Mouse (Mus musculus): ENCODE data around the gene Amh.

Amh gene

DNA sequence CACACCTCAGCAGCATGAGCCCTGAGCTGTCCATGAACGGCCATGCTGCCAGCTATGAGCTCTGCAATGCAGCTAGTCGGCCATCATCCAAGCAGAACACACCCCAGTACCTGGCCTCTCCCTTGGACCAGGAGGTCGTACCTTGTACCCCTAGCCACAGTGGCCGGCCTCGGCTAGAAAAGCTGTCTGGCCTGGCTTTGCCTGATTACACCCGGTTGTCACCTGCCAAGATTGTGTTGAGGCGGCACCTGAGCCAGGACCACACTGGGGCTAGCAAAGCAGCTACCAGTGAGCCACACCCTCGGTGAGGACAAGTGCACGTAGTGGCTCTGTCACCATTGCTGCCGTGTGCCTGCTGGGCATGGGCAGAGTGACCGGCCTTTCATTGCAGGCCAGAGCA, 19.1 kb upstream of the Amh start:
- no peak for DNase-seq (ENCODE audit: low read depth, low spot score)

DNA sequence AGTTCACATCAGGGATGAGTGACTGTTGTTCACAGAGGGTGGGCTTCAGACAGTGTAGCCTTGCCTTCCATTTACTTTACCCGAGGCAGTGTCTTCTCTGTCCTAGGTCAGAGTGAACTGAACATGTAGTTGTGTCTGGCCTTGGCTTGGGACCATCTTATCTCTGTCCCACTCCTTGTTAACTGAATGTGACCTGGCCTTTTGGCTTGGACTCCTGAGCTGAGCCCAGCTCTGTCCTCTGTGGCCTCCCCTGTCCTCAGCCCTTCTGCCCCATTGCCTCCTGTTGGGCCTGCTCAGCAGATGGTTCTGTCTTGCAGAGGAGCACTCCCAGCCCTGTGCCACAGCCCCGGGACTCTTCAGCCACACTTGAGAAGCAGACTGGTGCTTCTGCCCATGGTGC, 17.5 kb upstream of the Amh start:
- DNase-seq (ENCODE audit: low read depth, low spot score): no peak

DNA sequence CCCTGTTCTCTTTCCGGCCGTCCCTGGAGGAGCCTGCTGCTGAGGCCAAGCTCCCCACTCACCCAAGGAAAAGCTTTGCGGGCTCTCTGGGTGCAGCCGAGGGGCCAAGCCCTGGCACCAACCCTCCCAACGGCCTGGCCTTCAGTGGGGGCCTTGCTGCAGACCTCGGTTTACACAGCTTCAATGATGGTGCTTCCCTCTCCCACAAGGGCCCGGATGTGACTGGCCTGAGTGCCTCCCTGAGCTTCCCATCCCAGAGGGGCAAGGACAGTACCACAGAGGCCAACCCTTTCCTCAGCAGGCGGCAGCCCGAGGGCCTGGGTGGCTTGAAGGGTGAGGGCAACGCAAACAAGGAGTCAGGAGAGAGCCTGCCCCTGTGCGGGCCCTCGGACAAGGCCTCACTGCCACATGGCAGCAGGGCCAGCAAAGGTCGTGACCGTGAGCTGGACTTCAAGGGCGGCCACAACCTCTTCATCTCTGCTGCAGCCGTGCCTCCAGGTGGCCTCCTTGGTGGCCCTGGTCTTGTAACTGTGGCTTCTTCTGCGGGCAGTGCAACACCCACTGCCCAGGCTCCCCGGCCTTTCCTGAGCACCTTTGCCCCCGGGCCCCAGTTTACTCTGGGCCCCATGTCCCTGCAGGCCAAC, 14.2 kb upstream of the Amh start:
- DNase-seq (ENCODE audit: low read depth, low spot score): no peak

DNA sequence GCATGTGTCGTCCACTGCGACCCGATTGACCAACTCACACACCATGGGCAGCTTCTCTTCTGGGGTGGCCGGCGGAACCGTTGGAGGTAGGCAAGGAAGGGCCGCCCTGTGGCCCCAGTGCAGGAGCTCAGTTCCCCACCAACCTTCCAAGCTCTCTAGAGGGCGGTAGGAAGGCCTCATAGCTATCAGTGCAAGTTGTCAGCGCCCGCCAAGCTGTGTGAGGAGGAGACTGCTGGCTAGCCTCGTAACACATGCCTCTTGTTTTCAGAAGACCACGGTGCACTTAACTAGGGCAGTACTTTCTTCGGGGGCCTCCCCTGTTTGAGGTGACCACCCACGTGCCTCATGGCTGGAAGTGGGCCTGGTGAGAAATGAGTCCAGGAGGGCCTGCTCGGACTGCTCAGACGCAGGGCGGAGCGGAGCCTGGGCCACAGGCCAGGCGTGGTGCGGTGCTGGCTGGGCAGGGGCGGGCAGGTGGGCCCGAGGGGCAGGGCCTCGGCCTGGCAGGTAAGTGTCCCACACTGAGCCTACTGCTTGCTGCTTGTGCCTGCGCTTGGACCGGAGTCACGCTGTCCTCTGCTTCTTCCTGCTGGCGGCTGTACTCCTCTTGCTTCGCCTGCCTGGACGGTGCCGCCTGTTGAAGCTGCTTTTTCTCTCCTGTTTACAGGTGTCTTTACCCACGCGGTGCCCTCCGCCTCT, 13.4 kb upstream of the Amh start:
- no peak for DNase-seq (ENCODE audit: low read depth, low spot score)

DNA sequence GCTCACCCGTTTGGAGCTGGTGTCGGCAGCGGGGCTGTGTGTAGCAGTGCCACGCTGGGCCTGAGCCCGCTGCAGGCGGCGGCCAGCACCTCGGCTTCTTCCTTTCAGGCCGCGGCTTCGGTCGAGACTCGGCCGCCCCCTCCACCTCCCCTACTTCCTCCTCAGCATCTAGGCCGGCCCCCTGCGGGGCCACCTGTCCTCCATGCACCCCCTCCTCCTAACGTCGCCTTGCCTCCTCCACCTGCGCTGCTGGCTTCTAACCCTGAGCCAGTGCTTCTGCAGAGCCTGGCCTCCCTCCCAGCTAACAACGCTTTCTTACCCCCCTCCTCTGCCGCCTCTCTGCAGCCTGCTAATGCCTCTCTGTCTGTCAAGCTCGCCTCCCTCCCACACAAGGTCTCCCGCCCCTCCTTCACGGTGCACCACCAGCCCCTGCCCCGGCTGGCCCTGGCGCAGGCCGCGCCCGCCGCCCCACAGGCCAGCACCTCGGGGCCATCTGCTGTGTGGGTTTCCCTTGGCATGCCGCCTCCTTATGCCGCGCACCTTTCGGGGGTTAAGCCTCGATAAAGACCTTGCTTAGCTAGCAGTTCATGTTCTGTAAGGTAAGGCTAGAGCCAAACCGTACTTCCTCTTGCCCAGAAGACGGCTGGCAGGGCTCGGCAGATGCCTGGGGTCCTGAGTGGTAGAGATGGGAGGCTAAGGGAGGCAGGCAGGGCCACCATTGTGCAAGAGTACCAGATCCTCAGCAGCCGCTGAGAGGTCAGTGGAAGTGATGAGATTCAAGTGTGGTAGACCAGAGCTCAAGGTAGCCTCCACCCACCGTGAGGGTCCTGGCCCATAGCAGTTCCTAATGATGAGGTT, 12.6 kb upstream of the Amh start:
- DNase-seq (ENCODE audit: low read depth, low spot score): no peak

DNA sequence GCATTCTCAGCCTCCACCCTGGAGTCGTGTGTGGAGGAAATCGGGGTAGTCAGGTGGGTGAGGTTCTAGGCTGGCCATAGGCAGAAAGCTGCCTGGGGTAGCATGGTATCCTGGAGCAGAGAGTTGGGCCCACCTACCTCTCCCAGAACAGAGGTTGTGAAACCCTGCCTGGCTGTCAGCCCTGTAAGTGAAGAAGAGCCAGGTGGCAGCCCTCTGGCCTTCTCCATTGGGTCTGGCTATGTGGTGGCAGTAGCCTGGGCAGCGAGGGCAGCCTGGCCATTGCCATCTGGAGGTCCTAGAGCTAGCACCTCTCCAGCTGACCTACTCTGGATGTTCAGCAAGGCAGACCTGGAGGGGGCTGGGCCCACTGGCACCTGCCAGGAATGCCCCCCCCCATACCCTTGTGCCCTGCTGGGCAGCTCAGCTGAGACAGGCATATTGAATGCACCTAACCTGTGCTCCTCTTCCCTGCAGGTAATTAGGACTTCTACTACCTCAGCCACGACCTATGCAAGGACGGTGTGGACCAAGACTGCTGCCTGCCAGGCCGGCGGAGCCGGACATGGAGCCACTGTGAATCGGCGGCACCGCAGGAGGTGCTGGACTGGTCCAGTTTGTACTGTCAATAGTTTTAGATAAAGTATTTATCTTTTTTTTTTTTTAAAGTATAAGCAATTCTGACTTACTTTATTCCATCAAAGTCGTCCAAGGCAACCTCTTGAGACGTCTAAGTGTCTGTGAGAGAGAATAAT, 11.8 kb upstream of the Amh start:
- no peak for DNase-seq (ENCODE audit: low read depth, low spot score)

DNA sequence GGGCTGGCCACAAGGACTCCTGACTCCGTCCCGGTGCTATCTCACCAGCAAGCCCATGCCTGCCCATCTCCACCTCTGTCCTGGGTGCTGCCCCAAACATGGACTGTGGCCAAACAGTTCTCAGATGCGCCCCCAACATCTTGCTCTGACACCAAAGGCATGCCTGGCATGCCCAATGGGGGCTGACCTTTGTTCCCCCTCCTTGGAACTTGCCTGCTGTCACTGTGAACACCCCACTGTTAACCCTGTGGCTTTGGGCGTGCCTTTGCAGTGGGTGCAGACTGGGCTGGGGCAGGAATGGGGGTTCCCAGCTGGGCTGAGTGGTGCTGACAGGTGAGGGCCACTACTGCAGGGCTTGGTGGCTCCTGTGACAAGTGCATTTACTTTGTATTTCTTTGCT, 11.2 kb upstream of the Amh start:
- DNase-seq (ENCODE audit: low read depth, low spot score): no peak

DNA sequence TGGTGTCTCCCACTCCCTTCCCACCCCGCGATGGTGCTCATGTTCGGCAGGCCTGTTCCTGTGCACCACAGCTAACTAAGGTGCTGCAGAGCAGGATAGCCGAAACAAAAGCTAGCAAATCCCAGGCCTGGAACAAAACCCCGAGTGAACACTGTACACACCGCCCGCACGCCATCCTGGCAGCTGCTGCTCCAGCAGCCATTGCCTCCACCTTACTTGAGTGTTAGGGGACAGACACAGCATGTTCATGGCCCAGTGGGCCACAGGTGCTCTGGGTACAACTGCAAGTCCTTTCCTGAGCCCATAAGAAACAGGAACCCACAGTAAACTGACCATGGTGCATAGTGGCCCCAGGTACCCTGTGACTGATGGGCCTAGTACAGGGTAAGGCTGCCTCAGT, 10.3 kb upstream of the Amh start:
- no peak for DNase-seq (ENCODE audit: low read depth, low spot score)

DNA sequence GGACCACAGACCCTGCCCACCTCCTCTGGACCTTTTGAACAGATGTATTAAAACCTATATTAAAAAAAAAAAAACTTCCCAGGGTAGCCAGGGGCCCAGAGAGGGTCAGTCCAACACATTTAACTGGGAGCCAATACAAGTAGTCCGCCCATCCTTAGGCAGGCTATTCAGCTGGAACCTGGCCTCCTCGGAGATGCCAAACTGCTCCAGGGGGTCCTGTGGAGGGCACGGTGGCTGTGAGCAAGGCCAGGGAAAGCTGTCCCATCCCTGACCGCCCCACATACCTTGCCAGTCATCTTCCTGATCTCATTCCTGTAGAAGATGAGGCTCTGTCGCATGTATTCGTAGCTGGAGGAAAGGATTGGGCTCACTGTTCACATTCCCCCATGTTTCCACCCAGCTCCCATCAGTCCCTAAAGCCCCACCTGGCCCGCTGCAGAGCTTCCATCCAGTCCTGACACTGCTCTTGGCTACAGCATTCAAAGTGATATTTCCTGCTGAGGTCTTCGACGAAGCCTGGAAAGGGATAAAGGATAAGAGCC, 8.7 kb upstream of the Amh start:
- DNase-seq (ENCODE audit: low read depth, low spot score): no peak

DNA sequence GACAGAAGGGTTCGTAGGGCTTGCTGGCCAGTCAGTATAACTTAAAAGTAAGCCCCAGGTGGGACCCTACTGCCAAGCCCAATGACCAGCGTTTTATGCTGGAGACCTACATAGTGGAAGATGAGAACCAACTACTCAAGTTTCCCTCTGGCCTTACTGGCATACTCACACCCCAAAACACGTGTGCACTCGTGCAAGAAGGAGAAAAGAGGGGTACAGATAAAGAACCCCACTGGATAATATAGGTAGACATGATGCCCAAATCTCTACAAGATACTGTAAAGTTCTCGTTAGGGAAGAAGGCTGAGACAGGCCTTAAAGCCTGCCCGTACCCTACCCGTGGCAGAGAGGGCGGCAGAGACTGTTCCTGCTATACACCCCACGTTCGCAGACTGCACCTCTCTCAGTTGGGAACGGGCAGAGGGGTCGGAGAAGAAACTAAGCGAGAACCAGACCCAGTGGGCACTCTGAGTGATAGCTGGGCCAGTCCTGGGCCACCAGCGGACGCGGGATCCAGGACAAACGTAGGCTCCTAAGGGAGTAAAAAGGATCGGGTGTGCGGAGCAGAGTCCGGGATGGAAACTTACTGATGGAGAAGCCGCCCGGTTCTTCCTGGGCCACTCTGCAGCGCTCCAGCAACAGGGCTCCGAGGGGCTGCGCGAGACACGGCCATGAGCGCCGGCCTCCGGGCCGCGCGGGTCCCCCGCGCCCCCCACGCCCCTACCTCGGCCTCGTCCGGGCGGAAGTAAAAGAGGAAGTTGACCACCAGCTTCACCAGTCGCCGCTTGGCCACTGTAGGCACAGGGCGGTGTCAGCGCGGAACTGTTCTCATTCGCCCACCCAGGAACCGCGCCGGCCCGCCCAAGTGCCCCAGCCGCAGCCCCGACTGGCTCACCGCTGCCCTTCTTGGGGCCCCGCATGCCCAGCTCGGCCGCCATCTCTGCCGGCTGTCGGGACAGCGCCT, 7.6 kb upstream of the Amh start:
- peak; percentile 26 for DNase-seq (ENCODE audit: low read depth, low spot score)

DNA sequence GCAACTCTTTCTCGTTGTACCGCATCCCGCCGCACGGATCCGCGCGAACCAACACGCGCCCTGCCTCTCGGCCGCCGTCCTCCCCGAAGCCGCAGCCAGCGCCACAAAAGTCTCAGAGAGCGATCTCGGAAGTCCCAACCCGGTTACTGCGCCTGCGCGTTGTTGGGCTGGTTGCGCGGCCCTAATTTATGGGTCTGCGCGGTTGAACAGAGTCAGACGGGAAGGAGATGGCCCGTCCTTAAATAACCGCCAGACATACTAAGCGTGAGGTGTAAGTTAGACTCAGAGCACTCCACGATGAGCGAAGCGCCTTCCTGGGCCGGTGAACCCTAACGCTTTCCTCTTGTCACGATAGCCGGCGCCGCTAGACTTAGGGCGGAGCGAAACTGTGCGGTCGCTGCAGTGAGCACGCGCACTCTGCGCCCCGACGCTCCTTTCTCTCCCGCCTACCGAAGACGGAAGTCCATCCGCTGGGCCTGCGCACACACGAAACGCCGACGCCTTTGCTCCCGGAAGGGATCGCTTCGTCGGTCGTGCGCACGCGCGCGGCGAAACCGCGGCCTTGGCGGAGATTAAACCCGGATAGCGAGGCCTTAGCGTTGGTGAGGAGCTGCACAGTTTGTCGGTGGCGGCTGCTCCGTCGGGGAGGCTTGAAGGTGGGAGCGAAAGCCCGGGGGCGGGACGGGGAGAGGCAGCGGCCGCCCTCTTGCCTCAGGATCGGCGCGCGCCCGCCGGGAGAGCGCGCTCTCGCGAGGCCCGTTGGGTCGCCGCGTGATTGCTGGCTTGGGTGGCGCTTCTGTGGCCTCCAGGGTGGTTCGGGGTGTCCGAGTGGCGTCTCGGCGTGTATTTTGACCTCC, 6.7 kb upstream of the Amh start, which contains the start of the genes Sf3a2 and Plekhj1:
Gene Sf3a2 (plus strand): TSS at position 49 of the 857 bp plus-strand sequence.
Gene Plekhj1 (minus strand): TSS at position 477 of the 857 bp plus-strand sequence.
- peak; percentile 96 for DNase-seq (ENCODE audit: low read depth, low spot score)

DNA sequence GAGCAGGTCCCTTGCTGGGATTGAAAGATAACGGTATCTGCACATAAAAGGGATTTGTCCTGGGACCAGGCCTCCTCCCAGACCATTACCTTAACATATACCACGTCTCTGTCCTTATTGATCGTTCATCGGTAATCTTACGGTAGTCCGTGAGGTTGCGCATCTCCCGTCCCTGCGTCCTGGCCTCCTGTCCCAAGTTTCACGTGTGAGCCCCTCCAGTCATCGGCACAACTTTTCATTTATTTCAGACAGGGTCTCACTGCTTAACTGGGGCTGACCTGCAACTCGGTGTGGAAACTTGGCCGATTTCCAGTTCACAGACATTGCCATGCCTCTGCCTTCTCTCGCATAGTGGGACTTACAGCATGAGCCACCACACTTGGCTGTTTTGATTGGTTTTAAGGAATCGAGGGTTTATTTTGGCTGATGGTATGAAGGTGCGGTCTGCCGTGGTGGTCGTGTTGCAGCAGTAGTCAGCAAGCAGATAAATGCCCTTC, 5.9 kb upstream of the Amh start:
- DNase-seq (ENCODE audit: low read depth, low spot score): no peak

DNA sequence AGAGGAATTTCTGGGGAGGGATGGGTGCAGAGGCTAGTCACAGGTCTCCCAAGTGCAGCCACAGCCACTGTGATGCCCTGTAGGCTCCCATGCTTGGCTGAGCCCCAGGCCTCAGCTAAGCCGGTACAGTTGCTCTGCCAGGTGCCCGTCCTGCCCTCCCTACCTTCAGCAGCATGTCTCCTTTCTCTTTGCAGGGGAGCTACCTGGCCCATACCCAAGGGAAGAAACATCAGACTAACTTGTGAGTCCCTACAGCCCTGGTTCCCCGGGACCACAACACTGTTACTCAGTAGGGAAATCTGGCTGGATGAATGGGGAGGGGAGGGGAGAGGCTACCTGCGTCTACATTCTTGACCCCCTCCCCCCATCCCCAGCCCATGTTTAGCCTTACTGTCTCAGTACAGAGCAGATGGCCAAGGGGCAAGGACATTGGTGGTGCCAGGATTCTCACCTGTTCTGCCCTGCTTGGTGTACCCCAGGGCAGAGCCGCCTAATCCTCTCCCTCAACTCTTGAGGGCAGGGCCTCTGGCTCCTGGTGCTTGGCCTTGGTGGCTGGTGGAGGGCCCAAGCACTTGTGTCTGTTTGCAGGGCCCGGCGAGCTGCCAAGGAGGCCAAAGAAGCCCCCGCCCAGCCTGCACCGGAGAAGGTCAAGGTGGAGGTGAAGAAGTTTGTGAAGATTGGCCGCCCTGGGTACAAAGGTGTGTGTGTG, 2.7 kb upstream of the Amh start:
- DNase-seq (ENCODE audit: low read depth, low spot score): no peak

DNA sequence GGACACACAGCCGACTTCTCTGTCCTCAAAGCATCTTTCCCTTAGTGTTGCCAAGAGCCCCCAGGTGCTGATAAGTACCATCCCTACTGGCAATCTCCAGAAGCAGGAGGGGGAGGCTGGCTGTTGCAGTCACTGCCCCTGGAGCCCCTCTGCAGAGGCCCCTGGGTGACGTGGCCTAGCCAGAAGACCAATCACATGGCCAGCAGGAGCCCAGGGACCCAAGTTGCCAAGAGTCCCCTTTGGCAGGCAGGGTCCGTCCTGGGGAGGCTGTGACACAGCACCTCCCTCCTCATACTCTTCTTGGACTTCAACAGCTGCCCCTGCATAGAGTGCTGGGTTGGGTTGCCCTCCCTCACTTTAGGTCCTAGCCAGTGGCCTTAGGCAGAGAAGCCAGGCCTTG, 2.0 kb upstream of the Amh start:
- DNase-seq (ENCODE audit: low read depth, low spot score): no peak

DNA sequence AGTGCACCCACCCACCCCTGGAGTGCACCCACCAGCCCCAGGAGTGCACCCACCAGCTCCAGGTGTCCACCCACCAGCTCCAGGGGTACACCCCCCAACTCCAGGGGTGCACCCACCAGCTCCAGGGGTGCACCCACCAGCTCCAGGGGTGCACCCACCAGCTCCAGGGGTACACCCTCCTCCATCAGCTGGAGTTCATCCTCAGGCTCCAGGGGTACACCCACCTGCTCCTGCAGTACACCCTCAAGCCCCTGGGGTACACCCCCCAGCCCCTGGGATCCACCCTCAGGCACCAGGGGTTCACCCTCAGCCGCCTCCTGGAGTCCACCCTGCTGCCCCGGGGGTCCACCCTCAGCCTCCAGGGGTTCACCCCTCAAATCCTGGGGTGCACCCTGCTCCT, 703 bp upstream of the Amh start:
- DNase-seq (ENCODE audit: low read depth, low spot score): no peak

DNA sequence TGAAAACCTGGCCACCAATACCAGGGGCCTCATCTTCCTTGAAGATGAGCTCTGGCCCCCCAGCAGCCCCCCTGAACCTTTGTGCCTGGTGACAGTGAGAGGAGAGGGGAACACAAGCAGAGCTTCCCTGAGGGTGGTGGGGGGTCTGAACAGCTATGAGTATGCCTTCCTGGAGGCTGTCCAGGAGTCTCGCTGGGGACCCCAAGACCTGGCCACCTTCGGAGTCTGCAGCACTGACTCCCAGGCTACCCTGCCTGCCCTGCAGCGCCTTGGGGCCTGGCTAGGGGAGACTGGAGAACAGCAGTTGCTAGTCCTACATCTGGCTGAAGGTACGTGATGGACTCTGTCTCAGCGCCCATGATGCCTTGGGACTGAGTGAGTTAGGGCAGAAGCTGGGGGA, 279 bp downstream of the Amh start:
- no peak for DNase-seq (ENCODE audit: low read depth, low spot score)

DNA sequence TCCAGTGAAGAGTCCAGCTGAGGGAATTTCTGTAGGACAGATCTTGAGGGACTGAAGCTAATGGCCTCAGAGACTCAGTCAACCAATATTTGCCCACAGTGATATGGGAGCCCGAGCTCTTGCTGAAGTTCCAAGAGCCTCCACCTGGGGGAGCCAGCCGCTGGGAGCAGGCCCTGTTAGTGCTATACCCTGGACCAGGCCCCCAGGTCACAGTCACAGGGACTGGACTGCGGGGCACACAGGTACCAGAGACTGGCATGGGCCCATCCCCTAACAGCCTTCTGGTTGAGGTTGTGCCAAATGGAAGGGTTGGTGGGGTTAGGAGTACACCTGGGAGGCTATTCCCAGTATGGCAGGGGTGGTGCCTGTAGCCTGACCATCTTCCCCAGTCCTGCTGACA, 882 bp downstream of the Amh start:
- no peak for DNase-seq (ENCODE audit: low read depth, low spot score)

DNA sequence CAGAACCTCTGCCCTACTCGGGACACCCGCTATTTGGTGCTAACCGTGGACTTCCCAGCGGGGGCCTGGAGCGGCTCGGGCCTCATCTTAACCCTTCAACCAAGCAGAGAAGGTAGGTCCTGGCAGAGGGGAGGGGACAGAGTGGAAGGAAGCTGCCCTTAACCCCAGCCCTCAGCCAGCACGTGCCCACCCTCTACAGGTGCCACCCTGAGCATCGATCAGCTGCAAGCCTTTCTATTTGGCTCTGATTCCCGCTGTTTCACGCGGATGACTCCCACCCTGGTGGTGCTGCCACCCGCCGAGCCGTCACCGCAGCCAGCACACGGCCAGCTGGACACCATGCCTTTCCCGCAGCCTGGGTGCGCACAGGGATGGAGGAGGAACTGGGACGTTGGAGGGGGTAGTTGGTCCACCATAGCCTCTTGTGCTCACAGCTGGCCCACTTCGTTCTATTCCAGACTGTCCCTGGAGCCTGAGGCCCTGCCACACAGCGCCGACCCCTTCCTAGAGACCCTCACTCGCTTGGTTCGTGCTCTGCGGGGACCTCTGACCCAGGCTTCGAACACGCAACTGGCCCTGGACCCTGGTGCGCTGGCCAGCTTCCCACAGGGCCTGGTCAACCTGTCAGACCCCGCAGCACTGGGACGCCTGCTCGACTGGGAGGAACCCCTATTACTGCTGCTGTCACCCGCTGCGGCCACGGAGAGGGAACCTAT, 1.5 kb downstream of the Amh start:
- no peak for DNase-seq (ENCODE audit: low read depth, low spot score)
